Mouse (Mus musculus) macrophage (primary cell): ENCODE results near the gene Erg28. TPM values are rescaled to one million over a fixed set of nuclear protein-coding genes. Genes with fewer than 3 reads are reported as not detected.

Experiments used
- H3K27ac ChIP-seq: fragments of 350-480 bp; formaldehyde crosslinking; 2 replicates; pipeline ENCODE4 v1.9.0; 2021
- H3K36me3 ChIP-seq: fragments of 350-480 bp; formaldehyde crosslinking; 2 replicates; pipeline ENCODE4 v1.9.0; 2021; ENCODE audit errors: inconsistent target
- H3K4me3 ChIP-seq: fragments of 350-480 bp; formaldehyde crosslinking; 2 replicates; pipeline ENCODE4 v1.9.0; 2021; ENCODE audit errors: inconsistent target
- H3K79me2 ChIP-seq: fragments of 350-480 bp; formaldehyde crosslinking; 2 replicates; pipeline ENCODE4 v1.9.0; 2021; ENCODE audit errors: inconsistent target
- WGBS: methylation state at CpG from one replicate; pipeline ENCODE4 v1.1.7; 2026; ENCODE audit warnings: inconsistent platforms; ENCODE audit not compliant: missing documents; 5-methylcytosine and 5-hydroxymethylcytosine counted together
- polyA plus RNA-seq: library from polyadenylated mRNA; stranded (reverse); fragments of 250-400 nt; gene quantifications from 3 replicates; pipeline ENCODE4 v1.2.4, GENCODE M21; 2018; ENCODE audit warnings: inconsistent platforms
- total RNA-seq, 78 experiments: library from RNA; depleted of rRNA; stranded (reverse); fragments of 250-400 nt; gene quantifications; 1 replicate in 9 of 78; 2 replicates in 24 of 78; 3 replicates in 43 of 78; 4 replicates in 2 of 78; pipeline ENCODE4 v1.2.4; 2018; ENCODE audit warnings: inconsistent platforms in 56 of 78

The Erg28 gene
- 10 to 100 TPM in 16 of 26 experiments, 1 to 10 TPM in 10; 3.0 to 38.1 (median 13.4) TPM for total RNA-seq (2018; cell fraction: chromatin; rRNA removed)
- 10 to 100 TPM; 22.7 to 47.2 (median 35.2) TPM for total RNA-seq (2018; cell fraction: cytosol; rRNA removed)
- total RNA-seq (2018; cell fraction: nucleus; rRNA removed), result 10 to 100 TPM in 23 of 26 experiments, 1 to 10 TPM in 3; 7.7 to 62.1 (median 23.2) TPM
- 33.1 to 50.4 TPM (median 49.4 TPM) in 3 replicates for polyA plus RNA-seq

DNA sequence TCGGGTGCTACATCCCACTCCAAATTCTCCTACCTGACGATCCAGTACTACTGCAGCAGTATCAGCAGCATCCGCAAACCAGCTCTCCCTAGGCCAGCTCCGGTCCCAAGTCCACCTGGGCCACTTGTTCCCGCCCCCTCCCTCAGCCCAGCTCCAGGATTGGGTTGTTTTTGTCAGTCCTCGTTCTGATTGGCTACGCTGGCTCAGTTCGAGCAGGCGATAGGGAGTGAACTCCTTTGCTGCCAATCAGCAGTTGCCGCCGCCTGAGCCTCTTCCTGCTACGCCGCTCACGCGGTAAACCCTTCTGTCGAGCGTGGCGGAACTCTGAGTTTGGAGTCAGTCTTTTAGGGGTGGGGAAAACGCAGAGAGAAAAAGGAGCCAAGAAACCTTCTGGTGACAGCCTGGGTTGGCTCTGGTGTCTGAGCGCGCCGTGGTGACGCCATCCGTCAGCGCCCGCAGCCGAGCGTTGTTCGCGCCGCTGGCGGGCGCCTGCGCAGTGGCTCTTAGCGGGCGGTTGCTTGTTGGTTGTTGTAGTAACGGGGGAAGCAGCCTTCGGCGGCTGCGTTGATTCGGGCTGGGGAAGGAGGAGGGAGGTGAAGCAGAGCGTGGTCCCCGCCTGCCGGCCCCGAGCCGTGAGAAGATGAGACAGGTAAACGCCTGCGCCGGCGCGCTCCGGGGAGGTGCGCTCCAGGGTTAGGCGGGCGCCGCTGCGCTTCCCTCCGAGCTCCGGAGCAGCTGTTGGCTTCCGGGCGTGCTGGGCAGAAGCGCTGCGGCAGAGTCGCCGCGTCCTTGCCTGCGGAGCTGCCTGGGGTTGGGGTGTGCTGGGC lies at the start of gene Erg28, which contains the start of gene Ttll5:
Gene Erg28 (minus strand): TSS at position 113 of the 827 bp plus-strand sequence.
Gene Ttll5 (plus strand): TSS at position 222 of the 827 bp plus-strand sequence.
- Histone ChIP-seq H3K36me3 (0 out of 2 replicates have a peak, but pooled peaks cover 4% of the 10 kb centered on the region), H3K79me2 (peaks cover 31% of the 10 kb centered on the region), H3K4me3 (peak within 1 kb of the TSS; percentile 96), H3K27ac (peak within 1 kb of the TSS; percentile 89)
- WGBS, result 2% methylated on average over 48 of the region's 67 CpGs

DNA sequence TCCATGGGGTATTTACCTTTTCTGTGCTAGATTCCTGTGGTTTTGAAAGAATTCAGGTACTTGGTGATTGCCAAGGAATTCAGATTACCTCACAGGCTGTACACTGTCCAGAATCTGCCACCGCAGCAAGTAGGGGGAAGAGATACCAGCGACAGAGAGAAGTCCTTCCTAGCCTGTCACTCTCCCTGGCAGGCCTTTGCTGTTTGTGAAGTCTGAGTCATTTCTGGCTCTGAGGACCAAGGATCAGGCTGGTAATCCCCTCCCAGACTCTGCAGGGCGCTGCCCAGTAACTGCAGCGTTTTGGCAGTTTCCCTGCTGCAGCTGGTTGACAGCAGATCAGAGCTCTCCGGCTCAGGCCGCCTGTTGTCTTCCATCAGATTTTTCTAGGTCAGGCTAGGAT lies 45.1 kb upstream of the Erg28 start:
- H3K36me3 ChIP-seq, result no peaks in the 10 kb centered on the region
- H3K79me2 ChIP-seq, result no peaks in the 10 kb centered on the region
- no peak overlapping the region for H3K27ac ChIP-seq
- no peak overlapping the region for H3K4me3 ChIP-seq
- WGBS, result 96% methylated on average over 6 of the region's 6 CpGs

DNA sequence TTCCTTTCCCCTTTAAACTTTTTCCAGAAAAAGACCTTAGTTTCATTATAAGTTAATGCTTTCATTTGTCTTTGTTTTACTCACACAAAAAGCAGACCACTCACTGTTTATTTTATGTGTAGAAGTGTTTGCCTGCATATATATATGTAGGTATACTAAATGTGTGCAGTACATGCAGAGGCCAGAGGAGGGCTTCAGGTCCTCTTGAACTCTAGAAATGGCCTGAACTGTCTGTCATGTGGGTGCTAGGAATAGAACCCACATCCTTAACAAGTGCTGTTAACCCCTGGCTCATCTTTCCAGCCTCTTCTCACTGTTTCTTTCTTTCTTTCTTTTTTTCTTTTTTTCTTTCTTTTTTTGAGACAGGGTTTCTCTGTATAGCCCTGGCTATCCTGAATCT lies 42.8 kb upstream of the Erg28 start:
- no peak overlapping the region for H3K4me3 ChIP-seq
- no peaks in the 10 kb centered on the region for H3K36me3 ChIP-seq

DNA sequence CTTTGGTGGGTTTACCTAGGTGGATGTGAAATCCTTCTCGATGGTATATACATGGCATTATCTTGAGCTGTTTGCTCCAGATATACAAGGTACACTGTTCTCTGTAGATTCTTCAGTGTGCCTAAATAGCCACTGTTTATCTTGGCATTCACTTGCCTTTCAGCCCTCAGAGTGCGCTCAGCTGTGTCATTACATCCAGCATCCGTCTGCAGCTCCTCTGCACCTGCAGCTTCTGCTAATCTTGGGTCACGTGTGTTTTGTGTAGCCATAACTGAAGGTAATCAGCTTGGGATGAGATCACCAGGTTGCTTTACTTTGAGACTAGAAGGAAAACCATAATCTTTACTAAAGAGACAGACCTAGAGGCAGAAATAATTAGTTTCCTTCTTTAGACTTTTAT lies 42.3 kb upstream of the Erg28 start:
- no peak overlapping the region for H3K27ac ChIP-seq
- no peaks in the 10 kb centered on the region for H3K79me2 ChIP-seq
- WGBS, result 89% methylated on average over 4 of the region's 4 CpGs
- H3K36me3 ChIP-seq, result no peaks in the 10 kb centered on the region
- H3K4me3 ChIP-seq, result no peak overlapping the region

More for the DNA sequence above, 42.8 kb upstream of the Erg28 start:
- H3K79me2 ChIP-seq, result no peaks in the 10 kb centered on the region
- no peak overlapping the region for H3K27ac ChIP-seq

DNA sequence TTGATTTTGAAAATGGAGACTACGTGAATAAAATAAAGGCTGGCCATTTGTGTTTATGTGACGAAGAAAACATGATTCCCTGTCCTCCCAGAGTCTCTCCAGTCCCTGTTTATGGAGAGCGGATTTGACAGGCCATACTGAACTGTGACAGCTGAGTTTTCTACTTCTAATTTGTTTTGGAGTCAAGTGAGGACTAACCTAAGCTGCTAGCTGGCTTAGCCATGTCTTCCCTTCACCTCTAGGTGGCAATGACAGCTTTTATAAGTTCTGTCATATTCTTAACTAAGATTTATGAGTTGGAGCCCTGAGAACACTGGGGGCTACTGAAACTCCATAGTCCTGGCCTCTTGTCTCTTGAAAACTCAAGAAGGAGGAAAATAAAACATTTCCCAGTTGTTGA lies 41.2 kb upstream of the Erg28 start:
- H3K27ac ChIP-seq, result no peak overlapping the region
- no peaks in the 10 kb centered on the region for H3K36me3 ChIP-seq
- 95% methylated on average over 3 of the region's 3 CpGs for WGBS
- H3K4me3 ChIP-seq, result no peak overlapping the region
- H3K79me2 ChIP-seq, result no peaks in the 10 kb centered on the region

DNA sequence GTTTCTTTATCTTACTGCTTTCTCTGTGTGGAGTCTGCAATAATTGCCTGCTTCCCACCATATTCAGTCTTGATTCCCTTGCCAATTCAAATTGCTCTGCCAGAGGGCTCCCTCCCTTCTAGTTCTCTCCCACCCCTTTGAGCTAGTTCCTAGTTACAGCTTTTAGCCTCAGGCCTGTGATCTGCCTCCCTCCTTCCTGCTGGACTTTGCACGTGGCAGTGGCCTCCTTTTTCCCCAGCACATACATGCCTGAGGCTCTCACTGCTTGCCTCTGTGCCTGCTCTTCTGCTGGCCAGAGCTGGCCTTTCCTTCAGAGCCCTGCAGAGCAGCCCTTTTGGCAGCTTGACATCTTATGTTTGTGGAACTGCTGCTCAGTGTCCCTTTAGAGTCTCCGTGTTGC lies 38.2 kb upstream of the Erg28 start:
- Histone ChIP-seq H3K4me3 (no peak overlapping the region), H3K79me2 (no peaks in the 10 kb centered on the region), H3K27ac (no peak overlapping the region), H3K36me3 (no peaks in the 10 kb centered on the region)
- WGBS, result 74% methylated on average over 2 of the region's 2 CpGs

DNA sequence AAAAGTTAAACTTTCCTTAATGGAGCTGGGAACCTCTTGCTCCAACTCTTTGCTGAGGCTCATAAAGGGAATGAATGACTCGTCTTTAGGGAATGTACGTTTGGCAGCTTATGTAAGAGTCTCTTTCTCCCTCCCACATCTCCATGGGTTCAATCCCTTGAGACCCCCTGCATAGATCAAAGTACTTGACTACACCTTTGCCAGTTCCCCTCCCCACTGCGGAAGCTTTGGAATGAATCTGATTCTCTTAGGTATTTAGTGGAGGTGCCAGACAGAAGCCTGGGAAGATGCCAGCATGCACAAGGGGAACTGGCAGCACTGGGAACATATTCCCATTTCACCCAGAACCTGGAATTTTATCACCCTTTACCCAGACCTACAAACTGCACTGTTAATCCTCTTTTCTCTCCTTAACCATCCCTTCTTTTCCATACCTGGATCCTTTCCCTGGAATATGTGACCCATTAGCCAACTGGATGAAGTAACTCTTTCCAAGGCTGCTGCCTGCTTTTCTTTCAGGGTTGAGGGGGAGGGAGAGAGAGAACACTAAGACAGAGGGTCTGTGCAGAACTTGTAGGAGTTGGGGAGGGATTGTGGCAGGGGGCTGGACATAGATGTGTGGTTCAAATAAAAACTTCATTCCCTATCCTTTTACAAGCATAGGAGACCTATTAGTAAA lies 35.3 kb upstream of the Erg28 start:
- Histone ChIP-seq H3K27ac (no peak overlapping the region), H3K36me3 (no peaks in the 10 kb centered on the region), H3K4me3 (no peak overlapping the region), H3K79me2 (no peaks in the 10 kb centered on the region)
- 98% methylated on average over 3 of the region's 3 CpGs for WGBS

DNA sequence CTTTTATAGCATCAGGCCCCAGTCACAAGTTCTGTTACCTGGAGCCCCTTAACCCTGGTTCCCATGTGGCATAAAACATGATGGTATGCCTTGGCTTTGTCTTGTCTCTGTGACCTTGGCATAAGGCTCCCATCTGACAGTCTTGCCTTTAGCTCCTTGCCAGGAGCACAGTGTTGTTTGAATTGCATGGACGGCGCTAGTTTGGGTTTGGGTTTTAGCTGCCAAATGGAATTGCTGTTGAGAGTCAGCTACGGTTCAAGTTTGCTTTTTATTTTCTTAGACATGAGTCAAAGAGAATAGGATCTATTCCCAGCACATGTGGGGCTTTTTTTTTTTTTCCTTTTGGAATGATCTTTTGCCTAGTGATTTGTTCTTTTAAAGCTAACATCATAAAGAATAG lies 34.8 kb upstream of the Erg28 start:
- WGBS, result 100% methylated on average over 3 of the region's 3 CpGs
- H3K79me2 ChIP-seq, result no peaks in the 10 kb centered on the region
- H3K36me3 ChIP-seq, result no peaks in the 10 kb centered on the region
- H3K4me3 ChIP-seq, result no peak overlapping the region
- no peak overlapping the region for H3K27ac ChIP-seq

DNA sequence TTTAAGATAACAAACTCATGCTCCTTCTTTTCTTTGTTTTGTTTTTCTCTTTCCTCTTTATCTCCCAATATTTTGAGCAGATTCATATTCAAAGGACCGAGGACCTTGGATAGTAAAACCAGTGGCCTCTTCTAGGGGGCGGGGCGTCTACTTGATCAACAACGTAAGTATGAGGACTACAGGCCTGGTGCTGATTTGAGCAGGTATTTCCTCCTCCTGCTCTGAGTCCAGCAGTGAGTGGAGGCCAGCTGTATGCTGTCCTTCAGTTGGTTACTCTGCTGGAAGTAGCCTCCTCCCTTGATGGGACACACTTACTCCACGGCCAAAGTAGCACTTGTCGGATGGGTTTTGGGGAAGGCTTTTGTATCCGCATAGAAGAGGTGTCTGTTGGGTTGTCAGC lies 33.0 kb upstream of the Erg28 start:
- no peaks in the 10 kb centered on the region for H3K36me3 ChIP-seq
- H3K79me2 ChIP-seq, result no peaks in the 10 kb centered on the region
- H3K4me3 ChIP-seq, result no peak overlapping the region
- no peak overlapping the region for H3K27ac ChIP-seq
- WGBS, result 96% methylated on average over 7 of the region's 7 CpGs

DNA sequence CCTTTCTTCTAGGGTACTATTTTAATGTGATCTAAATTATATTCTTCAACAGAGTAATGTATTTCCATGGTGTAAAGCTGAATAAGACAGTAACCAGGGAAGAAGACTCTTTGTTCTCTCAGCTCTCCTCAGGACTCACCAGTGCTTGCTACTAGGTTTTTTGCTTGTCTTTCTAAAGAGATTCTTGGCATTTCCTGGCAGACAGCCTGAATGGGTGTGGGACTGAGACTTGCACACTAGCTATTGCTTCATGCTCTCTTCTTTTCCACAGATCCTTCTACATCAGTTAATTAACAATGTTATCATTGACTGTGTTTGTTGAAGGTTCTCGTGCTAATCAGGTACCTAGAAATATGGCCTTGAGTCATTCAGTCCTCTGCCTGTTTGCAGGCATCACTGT lies 29.9 kb upstream of the Erg28 start:
- Histone ChIP-seq H3K27ac (no peak overlapping the region), H3K36me3 (no peaks in the 10 kb centered on the region), H3K4me3 (no peak overlapping the region), H3K79me2 (no peaks in the 10 kb centered on the region)
- WGBS, result 100% methylated on average over 1 of the region's 1 CpGs

DNA sequence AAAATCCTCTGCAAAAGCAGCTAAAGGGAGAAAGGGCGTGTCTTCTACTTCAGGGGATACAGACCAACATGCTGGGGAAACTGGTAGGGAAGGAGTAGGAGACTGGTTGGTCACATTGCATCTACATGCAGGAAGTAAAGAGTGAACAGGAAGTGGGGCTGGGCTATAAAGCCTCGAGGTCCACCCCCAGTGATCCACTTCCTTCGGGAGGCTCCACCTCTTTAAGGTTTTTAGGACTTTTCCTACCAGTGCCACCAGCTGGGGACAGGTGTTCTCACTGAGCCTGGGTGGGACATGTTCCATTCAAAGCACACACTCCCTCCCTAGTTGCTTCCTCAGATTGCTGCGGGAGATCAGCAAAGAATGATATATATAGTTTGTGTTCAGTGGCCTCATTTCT lies 29.5 kb upstream of the Erg28 start:
- Histone ChIP-seq H3K4me3 (no peak overlapping the region), H3K27ac (no peak overlapping the region), H3K36me3 (no peaks in the 10 kb centered on the region), H3K79me2 (no peaks in the 10 kb centered on the region)
- WGBS, result 67% methylated on average over 4 of the region's 4 CpGs

DNA sequence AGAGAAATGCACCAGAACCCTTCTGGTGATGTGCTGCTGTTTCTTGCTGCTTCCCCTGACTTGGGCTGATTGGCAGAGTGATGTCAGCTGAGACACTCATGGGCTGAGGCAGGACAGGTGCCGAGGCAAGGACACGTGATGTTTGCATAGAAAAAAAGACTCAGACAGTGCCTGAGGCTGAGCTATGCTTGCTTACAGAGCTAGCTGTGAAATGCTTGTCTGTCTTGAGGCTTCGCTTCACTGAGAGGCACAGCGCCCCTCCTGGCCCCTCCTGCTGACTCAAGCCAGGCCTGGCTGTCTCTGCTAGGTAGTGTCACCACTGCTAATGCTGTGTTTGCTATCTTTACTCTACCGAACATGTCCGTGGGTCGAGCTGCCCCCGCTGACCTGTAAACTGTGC lies 26.3 kb upstream of the Erg28 start:
- H3K27ac ChIP-seq, result no peak overlapping the region
- no peaks in the 10 kb centered on the region for H3K79me2 ChIP-seq
- WGBS, result 98% methylated on average over 8 of the region's 8 CpGs
- H3K36me3 ChIP-seq, result no peaks in the 10 kb centered on the region
- H3K4me3 ChIP-seq, result no peak overlapping the region

DNA sequence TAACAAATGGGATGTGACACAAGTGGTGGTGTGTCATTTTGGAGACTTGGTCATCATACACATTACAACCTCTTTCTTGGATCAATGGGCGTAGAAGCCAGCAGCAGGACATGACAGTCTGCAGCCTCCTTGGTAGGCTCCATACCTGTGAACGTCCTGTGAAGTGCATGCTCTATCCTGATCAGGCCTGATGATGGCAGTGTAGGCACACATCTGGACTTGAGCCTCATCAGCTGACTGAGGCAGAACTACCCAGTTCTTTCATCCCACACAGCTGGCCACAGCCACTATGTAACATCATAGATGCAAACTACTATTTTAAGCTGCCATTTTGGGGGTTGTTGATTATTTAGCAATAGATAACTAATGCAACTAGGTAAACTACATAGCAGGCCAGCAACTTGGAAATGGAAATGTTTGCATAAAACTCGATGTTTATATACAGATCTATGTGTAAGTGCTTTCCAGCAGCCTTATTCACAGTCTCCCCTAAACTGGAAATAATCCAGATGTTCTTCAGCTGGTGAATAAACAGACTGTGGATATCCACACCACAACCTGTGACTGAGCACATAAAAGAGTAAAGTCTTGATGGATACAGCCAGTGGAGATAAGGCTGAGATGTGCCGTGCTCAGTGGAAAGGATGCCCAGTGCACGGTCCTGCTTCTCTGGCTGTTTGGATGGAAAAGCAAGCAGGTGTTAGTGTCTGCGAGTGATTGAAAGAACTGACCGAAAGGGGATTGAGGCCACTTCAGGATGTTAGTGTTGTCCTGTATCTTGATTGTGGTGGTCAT lies 24.0 kb upstream of the Erg28 start:
- H3K4me3 ChIP-seq, result no peak overlapping the region
- 89% methylated on average over 7 of the region's 7 CpGs for WGBS
- no peak overlapping the region for H3K27ac ChIP-seq
- no peaks in the 10 kb centered on the region for H3K36me3 ChIP-seq
- no peaks in the 10 kb centered on the region for H3K79me2 ChIP-seq

DNA sequence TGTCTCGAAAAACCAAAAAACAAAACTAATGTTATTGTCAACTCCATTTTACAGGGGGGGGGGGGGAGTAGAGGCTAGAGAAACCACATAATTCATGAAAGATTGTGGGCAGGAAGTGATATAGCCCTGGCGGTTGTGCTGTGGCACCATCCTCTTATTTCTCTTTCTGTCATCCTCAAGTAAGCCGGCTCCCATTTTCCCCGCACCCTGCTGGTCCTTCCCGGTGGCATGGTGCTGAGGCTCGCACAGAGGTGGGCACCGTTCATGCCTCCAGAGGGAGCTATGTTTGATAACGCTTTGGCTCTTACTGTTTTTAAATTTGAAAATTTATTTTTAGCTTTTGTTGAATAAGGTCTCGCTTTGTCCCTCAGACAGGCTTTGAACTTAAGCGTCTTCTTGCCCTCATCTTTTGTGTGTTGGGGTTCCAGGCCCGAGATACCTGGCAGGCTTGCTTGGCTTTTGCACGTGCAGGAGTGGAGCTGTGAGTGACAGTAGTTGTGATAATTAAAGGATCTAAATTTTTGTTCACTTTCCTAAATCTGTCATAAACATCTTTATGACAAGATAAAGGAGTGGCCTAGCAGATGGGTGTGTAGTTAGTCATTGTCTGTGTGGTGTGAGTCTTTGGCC lies 15.1 kb upstream of the Erg28 start:
- Histone ChIP-seq H3K27ac (no peak overlapping the region), H3K36me3 (no peaks in the 10 kb centered on the region), H3K79me2 (no peaks in the 10 kb centered on the region), H3K4me3 (no peak overlapping the region)
- 75% methylated on average over 12 of the region's 12 CpGs for WGBS
